Mouse (Mus musculus) gonadal fat pad, adult 2 months (tissue): ENCODE results near the gene Arpc4. TPM values are rescaled to one million over a fixed set of nuclear protein-coding genes. Genes with fewer than 3 reads are reported as not detected.
"Not testable (repeated sequence)": the region's sequence is repeated elsewhere in the genome, so short reads cannot be mapped to it uniquely, and the experiment has no call there.

Experiments
- DNase-seq: peaks from one replicate; pipeline ENCODE4 v3.0.0-alpha.2; 2012; ENCODE audit warnings: low read depth
- polyA plus RNA-seq: library from polyadenylated mRNA; depleted of rRNA; stranded (reverse); fragments of >200 nt; gene quantifications from 2 replicates; pipeline ENCODE4 v1.2.3, GENCODE M21; 2012; rRNA removed

The Arpc4 gene
- polyA plus RNA-seq = 67.1 and 83.2 TPM in 2 replicates

- peak; percentile 78 for DNase-seq
Measured at GRCm38 (mm10) chr6:113377496-113378385, at the start of gene Arpc4, which contains the start of gene Tada3. Arpc4 (plus strand) TSS chr6:113378115. Tada3 (minus strand) TSS chr6:113377883.

DNA sequence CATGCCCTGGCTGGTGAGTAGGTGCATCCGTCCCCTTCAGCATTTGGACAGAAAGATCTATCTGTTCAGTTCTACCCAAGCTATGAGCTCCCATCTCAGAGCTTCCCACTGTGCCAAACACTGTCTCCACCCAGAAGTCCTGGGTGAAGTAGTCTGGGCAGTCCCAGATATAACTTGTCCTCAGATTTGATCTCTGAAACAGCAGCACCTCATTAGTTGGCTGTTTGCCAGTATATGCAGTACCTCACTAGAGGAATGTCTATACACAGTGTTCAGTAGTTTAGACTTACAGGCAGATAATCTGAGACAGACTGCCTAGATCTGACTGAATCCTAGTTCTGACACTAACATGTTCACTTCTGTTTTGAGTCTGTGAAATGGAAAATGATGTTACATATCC, 48.5 kb upstream of the Arpc4 start:
- DNase-seq = no peak

- no peak for DNase-seq
Measured at GRCm38 (mm10) chr6:113330547-113330946, 47.4 kb upstream of the Arpc4 start.

GRCm38 (mm10) chr6:113331721-113332120, 46.2 kb upstream of the Arpc4 start:
- no peak for DNase-seq

DNA sequence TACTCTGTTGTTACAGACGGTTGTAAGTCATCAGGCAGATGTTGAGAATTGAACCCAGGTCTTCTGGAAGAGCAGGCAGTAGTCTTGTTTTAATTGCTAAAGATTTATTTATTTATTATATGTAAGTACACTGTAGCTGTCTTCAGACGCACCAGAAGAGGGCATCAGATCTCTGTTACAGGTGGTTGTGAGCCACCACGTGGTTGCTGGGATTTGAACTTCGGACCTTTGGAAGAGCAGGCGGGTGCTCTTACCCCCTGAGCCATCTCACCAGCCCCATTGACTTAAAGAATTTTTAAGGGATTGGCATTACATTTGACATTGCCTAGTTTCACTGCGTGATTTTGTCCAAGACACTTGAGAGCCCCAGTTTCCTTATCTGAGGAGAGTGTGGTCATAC, 45.2 kb upstream of the Arpc4 start:
- DNase-seq = not testable (repeated sequence)

DNA sequence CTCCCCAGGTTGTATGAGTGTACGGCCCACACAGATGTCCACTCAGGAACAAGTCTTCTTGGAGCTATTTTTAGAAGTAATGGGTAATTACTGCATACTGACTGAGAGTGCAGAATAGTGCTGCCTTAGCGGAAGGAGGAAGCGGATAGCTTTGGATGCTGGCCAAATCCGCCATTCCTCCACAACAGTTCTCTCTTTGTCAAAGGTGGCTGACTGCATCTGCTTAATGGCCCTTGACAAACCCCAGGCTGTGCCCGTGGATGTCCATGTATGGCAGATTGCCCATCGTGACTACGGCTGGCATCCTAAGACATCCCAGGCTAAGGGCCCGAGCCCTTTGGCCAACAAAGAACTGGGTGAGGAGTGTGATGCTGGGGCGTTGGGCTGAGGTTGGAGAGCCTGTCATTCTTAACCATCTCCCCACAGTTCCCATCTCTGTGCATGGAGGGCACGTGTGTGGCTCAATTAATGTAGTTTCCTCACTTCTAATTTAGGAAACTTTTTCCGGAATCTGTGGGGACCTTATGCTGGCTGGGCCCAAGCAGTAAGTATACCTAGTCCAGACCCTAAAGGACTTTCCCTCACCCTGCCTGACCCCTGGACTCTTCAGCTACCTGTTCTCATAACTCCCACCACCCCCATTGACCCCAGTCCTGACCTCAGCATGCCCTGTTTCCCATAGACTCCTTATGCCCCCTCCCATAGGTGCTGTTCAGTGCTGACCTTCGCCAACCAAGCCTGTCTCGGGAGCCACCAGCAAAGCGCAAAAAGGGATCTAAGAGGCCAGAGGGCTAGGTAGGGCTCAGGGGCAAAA, 44.6 kb upstream of the Arpc4 start:
- no peak for DNase-seq

GRCm38 (mm10) chr6:113334216-113334615, 43.7 kb upstream of the Arpc4 start:
- DNase-seq = no peak

- DNase-seq = no peak
Measured at GRCm38 (mm10) chr6:113336852-113337620, 40.9 kb upstream of the Arpc4 start.

DNA sequence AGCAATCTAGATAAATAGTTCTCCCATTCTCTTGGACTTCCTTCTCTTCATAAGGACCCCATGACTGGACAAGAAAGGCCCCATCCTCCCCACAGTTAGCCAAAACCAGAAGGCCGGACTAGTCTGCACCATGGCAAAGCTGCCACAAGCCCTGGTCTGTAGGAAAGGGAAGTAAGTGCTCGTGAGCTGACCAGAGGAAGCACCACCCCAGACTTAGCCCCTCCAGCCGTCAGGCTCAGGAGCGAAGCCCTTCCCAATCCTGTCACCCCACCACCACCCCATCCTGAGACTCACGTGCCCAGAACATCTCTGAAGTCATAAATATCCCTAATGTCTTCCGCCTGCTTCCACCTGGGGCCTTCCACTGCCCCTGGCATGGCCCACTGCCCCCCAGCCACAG, 36.3 kb upstream of the Arpc4 start:
- DNase-seq = no peak

DNA sequence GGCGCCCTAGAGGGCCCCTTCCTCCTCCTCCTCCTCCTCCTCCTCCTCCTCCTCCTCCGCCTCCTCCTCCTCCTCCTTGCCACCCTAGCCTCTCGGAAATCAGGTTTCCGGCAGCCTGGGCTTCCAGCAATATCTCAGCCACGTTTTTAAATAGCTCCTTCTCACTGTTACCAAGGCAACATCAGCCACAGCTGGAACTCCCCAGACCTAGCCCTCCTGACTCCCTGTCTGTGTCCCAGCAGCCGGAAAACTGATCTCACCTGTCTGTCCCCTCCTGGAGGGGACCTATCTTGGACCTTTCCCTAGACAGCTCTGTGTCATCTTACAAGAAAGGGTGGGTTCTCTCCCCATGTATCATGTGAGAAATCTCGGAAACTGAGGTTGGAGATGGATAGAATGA, 35.6 kb upstream of the Arpc4 start:
- DNase-seq = no peak

DNA sequence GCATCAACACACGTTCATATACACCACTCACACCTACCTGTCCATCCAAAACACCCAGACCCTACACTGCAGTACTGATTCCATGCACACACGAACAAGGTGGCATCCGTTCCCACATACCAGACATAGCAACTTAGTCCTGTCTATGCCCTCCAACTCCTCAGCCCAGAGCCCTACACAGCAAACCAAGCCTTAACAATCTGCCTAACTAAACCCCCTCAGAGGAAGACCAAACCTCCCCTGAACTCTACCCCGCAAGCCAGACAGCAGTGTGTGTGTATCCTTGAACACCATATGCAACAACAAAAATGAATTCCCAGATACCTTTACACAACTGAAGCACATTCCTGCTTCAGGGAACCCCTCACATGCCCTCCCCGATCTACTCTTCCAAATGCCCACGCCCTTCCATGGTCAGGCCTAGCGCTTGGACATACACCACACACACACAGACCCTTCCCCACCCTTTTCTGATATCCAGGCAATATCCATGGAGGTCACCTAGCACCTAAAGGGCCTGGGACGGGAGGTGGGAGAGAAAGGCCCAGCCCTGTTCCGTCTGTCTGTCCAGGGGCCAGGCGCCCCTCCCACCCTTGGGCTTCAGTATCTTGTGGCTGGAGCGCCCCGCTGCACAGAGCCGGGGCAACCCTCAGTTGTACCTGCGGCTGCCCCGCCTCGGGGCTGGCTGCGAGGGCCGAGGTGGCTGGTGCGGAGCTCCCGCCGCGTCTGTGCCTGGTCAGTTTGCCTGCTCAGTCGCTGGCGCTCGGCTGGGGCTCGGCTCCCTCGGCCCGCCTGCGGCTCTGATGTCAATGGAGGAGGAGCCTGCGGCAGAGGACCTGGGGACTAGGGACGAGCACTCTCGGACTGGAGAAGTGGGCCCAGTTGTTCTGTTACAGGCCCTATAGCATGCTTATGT, 34.5 kb upstream of the Arpc4 start, which contains the start of gene Camk1:
TSS of gene Camk1 (minus strand) at position 808 of the 916 bp plus-strand sequence.
- DNase-seq = no peak

DNA sequence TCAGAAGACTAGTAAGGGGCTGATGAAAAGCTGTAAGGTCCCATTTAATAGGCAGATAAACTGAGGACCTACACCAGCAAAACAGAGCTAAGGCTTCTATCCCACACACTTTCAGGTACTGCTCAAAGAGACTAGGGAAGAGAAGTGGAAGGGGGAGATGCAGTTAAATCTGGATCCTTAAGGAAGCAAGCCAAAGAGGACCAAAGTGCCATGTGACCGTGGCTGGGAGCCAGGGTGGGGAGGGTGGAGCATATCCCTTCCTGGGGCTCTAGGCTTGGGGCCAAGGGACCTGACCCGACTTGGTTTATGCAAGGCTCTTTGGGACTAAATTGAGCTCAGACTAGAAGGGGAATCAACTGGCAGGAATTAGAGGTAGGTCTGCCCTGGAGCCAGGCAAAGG, 33.6 kb upstream of the Arpc4 start:
- DNase-seq = no peak

GRCm38 (mm10) chr6:113346897-113347296, 31.0 kb upstream of the Arpc4 start:
- DNase-seq = no peak

GRCm38 (mm10) chr6:113350538-113350937, 27.4 kb upstream of the Arpc4 start:
- DNase-seq = no peak

DNA sequence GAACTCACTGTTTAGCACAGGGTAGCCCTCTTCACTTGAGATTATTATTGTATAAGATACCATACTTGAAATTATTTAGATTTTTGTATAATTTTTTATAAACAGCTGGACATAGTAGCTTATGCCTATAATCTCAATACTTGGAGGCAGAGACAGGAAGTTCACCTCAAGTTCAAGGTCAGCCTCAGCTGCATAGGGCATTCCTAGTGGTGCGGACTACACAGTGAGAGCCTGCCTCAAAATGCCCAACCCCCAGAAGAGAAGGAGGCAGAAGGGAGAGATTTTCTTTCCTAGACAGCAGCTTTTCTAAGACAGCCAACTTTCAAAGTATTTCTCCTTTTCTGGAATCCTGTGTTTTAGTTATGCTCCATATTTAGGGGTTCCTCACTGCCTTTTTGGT, 26.8 kb upstream of the Arpc4 start:
- no peak for DNase-seq

DNA sequence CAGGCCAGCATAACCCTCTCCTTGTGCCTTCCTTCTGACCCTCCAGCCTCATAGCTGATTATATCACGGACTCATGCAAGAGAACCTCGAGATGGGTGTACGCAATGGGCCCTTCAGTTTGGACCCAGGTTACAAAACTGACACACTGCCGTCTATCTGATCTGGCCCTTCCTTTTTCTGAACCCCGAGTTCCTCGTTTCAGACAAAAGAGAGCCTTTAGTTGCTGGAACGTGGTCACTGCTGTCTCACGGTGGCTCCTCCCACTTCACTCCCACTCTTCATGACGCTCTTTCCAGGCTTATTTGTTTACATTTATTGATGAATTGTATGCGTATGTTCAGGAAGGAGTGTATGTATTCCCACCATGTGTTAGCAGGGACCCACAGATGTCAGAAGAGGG, 26.3 kb upstream of the Arpc4 start:
- DNase-seq = no peak

DNA sequence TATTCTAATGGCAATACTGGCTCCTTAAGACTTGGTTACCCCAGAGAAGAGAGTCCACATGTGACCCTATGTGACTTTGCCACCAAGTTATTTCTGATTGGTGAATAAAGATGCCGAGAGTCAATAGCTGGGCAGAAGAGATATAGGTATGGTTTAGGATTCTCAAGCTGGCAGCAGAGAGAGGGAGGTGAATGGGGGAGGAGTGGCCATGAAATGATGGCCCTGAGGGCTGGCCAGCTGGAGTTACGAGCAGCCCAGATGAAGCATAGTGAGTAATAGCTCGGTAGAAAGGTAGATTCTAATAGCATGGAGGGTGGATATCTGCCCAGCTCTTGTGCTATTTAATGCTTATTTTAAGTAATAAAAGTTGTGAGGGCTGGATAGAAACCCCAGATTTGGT, 25.1 kb upstream of the Arpc4 start:
- DNase-seq = no peak

- no peak for DNase-seq
Measured at GRCm38 (mm10) chr6:113353696-113354095, 24.2 kb upstream of the Arpc4 start.

DNA sequence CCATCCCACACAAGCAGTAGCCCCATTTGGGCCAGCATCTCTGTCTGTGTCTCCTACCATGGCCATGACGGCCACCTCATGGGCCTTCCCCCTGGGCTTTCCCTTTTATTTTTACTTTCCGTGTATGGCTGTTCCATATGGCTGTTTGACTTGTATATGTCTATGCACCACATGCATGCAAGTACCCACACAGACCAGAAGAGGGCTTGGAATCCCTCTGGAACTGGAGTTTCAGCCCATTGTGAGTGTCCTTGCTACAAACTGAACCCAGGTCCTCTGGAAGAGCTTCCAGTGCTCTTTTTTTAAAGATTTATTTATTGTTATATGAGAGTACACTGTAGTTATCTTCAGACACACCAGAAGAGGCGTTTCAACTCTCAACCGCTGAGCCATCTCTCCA, 16.4 kb upstream of the Arpc4 start:
- DNase-seq = no peak

- DNase-seq = no peak
Measured at GRCm38 (mm10) chr6:113362241-113362640, 15.7 kb upstream of the Arpc4 start.
